Mouse (Mus musculus) cortical plate, adult 2 months (tissue): ENCODE data around the gene Sap30bp.

Experiments used
- CTCF ChIP-seq: fragments of 200-500 bp; IDR thresholded peaks from 2 replicates; pipeline ENCODE4 v1.5.1; 2011; ENCODE audit warnings: mild to moderate bottlenecking, control low read depth, low read length; ENCODE audit not compliant: insufficient read depth; ENCODE audit errors: extremely low read depth
- POLR2A ChIP-seq: fragments of 200-500 bp; IDR thresholded peaks from 2 replicates; pipeline ENCODE4 v1.6.1; 2011; ENCODE audit warnings: mild to moderate bottlenecking, low read length, control low read depth; ENCODE audit not compliant: insufficient read depth; ENCODE audit errors: extremely low read depth

- TF ChIP-seq CTCF (no peak), POLR2A (no peak)
These were observed 47.8 kb upstream of the Sap30bp start for GRCm38 (mm10) chr11:115885281-115885680.
